Mouse (Mus musculus) gonadal fat pad, adult 2 months (tissue): Measurements from ENCODE around the gene Filip1l. TPM values are rescaled to one million over a fixed set of nuclear protein-coding genes. Genes with fewer than 3 reads are reported as not detected.

Experiments
- DNase-seq: peaks from one replicate; pipeline ENCODE4 v3.0.0-alpha.2; 2012; ENCODE audit warnings: low read depth
- polyA plus RNA-seq: library from polyadenylated mRNA; depleted of rRNA; stranded (reverse); fragments of >200 nt; gene quantifications from 2 replicates; pipeline ENCODE4 v1.2.3, GENCODE M21; 2012; rRNA removed

The Filip1l gene
- 7.6 and 8.3 TPM in 2 replicates for polyA plus RNA-seq

GRCm38 (mm10) chr16:57352751-57353150, at the start of gene Filip1l:
Filip1l (plus strand) TSS chr16:57353093.
- no peak for DNase-seq

- DNase-seq, result no peak
Measured at GRCm38 (mm10) chr16:57303716-57304115, 49.2 kb upstream of the Filip1l start.

GRCm38 (mm10) chr16:57305463-57305862, 47.4 kb upstream of the Filip1l start:
- no peak for DNase-seq

GRCm38 (mm10) chr16:57312130-57312529, 40.8 kb upstream of the Filip1l start:
- no peak for DNase-seq

GRCm38 (mm10) chr16:57313487-57313886, 39.4 kb upstream of the Filip1l start:
- no peak for DNase-seq

GRCm38 (mm10) chr16:57314236-57314635, 38.7 kb upstream of the Filip1l start:
- DNase-seq, result no peak

GRCm38 (mm10) chr16:57315026-57315425, 37.9 kb upstream of the Filip1l start:
- no peak for DNase-seq

- no peak for DNase-seq
Measured at GRCm38 (mm10) chr16:57317127-57317526, 35.8 kb upstream of the Filip1l start.

GRCm38 (mm10) chr16:57317882-57318636, 34.8 kb upstream of the Filip1l start:
- no peak for DNase-seq

- no peak for DNase-seq
Measured at GRCm38 (mm10) chr16:57318637-57319125, 34.2 kb upstream of the Filip1l start.

GRCm38 (mm10) chr16:57319284-57320124, 33.4 kb upstream of the Filip1l start:
- DNase-seq, result no peak

- no peak for DNase-seq
Measured at GRCm38 (mm10) chr16:57326996-57327395, 25.9 kb upstream of the Filip1l start.

GRCm38 (mm10) chr16:57329028-57329427, 23.9 kb upstream of the Filip1l start:
- DNase-seq, result no peak

GRCm38 (mm10) chr16:57330111-57330510, 22.8 kb upstream of the Filip1l start:
- no peak for DNase-seq

- DNase-seq, result no peak
Measured at GRCm38 (mm10) chr16:57332301-57332700, 20.6 kb upstream of the Filip1l start.

- no peak for DNase-seq
Measured at GRCm38 (mm10) chr16:57336770-57337423, 16.0 kb upstream of the Filip1l start.

GRCm38 (mm10) chr16:57339765-57340612, 12.9 kb upstream of the Filip1l start:
- no peak for DNase-seq

- DNase-seq, result no peak
Measured at GRCm38 (mm10) chr16:57340613-57340898, 12.3 kb upstream of the Filip1l start.

GRCm38 (mm10) chr16:57346258-57346657, 6.6 kb upstream of the Filip1l start:
- DNase-seq, result no peak

- DNase-seq, result no peak
Measured at GRCm38 (mm10) chr16:57349039-57349438, 3.9 kb upstream of the Filip1l start.

GRCm38 (mm10) chr16:57349689-57350088, 3.2 kb upstream of the Filip1l start:
- no peak for DNase-seq
